Mouse (Mus musculus) ovary, postnatal 10 days (tissue): ENCODE measurements around the gene Cnih3.
A peak's percentile ranks its signal among the peaks of the same experiment; 100 is the strongest.

Experiments
- DNase-seq: peaks from one replicate; pipeline ENCODE4 v3.0.0; 2022; ENCODE audit warnings: low spot score

Gene Cnih3

GRCm38 (mm10) chr1:181353200-181354097 is 1.0 kb downstream of the Cnih3 start:
- DNase-seq: no peak

GRCm38 (mm10) chr1:181355683-181356082 is 3.3 kb downstream of the Cnih3 start:
- no peak for DNase-seq

- DNase-seq: no peak
Measured at GRCm38 (mm10) chr1:181357870-181358269, 5.4 kb downstream of the Cnih3 start.

GRCm38 (mm10) chr1:181358526-181358925 is 6.1 kb downstream of the Cnih3 start:
- no peak for DNase-seq

- DNase-seq: no peak
Measured at GRCm38 (mm10) chr1:181360732-181361131, 8.3 kb downstream of the Cnih3 start.

- DNase-seq: no peak
Measured at GRCm38 (mm10) chr1:181364025-181364424, 11.6 kb downstream of the Cnih3 start.

- DNase-seq: no peak
Measured at GRCm38 (mm10) chr1:181365376-181365775, 12.9 kb downstream of the Cnih3 start.

- no peak for DNase-seq
Measured at GRCm38 (mm10) chr1:181368789-181369570, 16.6 kb downstream of the Cnih3 start.

- no peak for DNase-seq
Measured at GRCm38 (mm10) chr1:181370370-181370769, 17.9 kb downstream of the Cnih3 start.

- no peak for DNase-seq
Measured at GRCm38 (mm10) chr1:181371226-181371625, 18.8 kb downstream of the Cnih3 start.

GRCm38 (mm10) chr1:181372306-181372705 is 19.9 kb downstream of the Cnih3 start:
- no peak for DNase-seq

GRCm38 (mm10) chr1:181374627-181375374 is 22.4 kb downstream of the Cnih3 start:
- no peak for DNase-seq

- DNase-seq: no peak
Measured at GRCm38 (mm10) chr1:181376431-181376830, 24.0 kb downstream of the Cnih3 start.

- DNase-seq: no peak
Measured at GRCm38 (mm10) chr1:181379664-181380063, 27.2 kb downstream of the Cnih3 start.

- DNase-seq: no peak
Measured at GRCm38 (mm10) chr1:181381410-181382010, 29.1 kb downstream of the Cnih3 start.

GRCm38 (mm10) chr1:181389264-181389663 is 36.8 kb downstream of the Cnih3 start:
- DNase-seq: no peak

- DNase-seq: no peak
Measured at GRCm38 (mm10) chr1:181392489-181392888, 40.1 kb downstream of the Cnih3 start.

GRCm38 (mm10) chr1:181393250-181394149 is 41.1 kb downstream of the Cnih3 start:
- peak; percentile 48 for DNase-seq

GRCm38 (mm10) chr1:181395234-181395828 is 42.9 kb downstream of the Cnih3 start:
- DNase-seq: no peak

GRCm38 (mm10) chr1:181399179-181399578 is 46.8 kb downstream of the Cnih3 start:
- DNase-seq: no peak
